Mouse (Mus musculus) megakaryocyte, embryonic 14.5 days (primary cell): ENCODE measurements at regions not wholly inside any gene's neighbourhood (a gene's known extent, or its start where the extent isn't known, plus 50 kb on each side); places are given as distances from the start of the nearest gene placed in this dataset.

Experiments
- FLI1 ChIP-seq: IDR thresholded peaks from 2 replicates; pipeline ENCODE4 v1.6.1; 2012; ENCODE audit warnings: low read length, inconsistent platforms, mixed read lengths
- GATA1 ChIP-seq: IDR thresholded peaks from 3 replicates; pipeline ENCODE4 v1.6.1; 2012; ENCODE audit warnings: mixed read lengths, low read length, inconsistent platforms, borderline replicate concordance

DNA sequence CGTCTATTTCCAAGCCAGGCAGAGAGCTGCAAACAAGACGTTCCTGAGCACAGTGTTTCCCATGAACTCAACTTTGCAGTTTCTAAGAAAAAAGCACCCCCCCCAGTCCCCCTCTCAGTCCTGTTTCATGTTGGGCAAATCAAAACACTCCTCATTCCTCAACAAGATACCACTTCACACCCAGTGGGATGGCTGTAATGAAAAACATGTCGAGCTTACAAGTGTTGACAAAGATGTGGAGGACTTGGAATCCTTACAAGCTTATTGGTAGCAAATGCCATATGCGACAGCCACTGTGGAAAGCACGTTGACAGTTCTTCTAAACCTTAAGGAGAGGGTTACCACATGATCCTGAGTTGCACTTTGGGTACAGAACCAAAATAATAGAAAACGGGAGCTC lies 742.9 kb upstream of the Gm19410 start:
- no peak for TF ChIP-seq GATA1
- TF ChIP-seq FLI1 = no peak
